Mouse (Mus musculus) left cerebral cortex, adult 2 months (tissue): ENCODE data around the gene Megf6. TPM values are rescaled to one million over a fixed set of nuclear protein-coding genes. Genes with fewer than 3 reads are reported as not detected.

Experiments used
- DNase-seq, 2 experiments: peaks; one replicate each; pipeline ENCODE4 v3.0.0; 2021 to 2022; ENCODE audit warnings: low spot score in 2 of 2, mixed read lengths in 1 of 2; ENCODE audit errors: extremely low spot score in 1 of 2
- H3K27ac ChIP-seq: fragments of 200-600 bp; 2 replicates; pipeline ENCODE4 v1.8.1; 2022
- H3K4me3 ChIP-seq: fragments of 200-600 bp; 2 replicates; pipeline ENCODE4 v1.8.1; 2022
- CTCF ChIP-seq: fragments of 200-600 bp; IDR thresholded peaks from 2 replicates; pipeline ENCODE4 v1.8.1; 2022; ENCODE audit warnings: antibody characterized with exemption, mild to moderate bottlenecking, moderate library complexity
- intact Hi-C: fragments of 180-260 bp; cut with DNase I; formaldehyde crosslinking; loops from one replicate; pipeline ENCODE4 v1.15.1; 2025
- total RNA-seq, 2 experiments: library from RNA; stranded (reverse); gene quantifications; 2 replicates each; pipeline ENCODE4 v1.2.3; 2021

The Megf6 gene
- total RNA-seq, 2 experiments from 2014 or later: 4.3 to 5.5 TPM

DNA sequence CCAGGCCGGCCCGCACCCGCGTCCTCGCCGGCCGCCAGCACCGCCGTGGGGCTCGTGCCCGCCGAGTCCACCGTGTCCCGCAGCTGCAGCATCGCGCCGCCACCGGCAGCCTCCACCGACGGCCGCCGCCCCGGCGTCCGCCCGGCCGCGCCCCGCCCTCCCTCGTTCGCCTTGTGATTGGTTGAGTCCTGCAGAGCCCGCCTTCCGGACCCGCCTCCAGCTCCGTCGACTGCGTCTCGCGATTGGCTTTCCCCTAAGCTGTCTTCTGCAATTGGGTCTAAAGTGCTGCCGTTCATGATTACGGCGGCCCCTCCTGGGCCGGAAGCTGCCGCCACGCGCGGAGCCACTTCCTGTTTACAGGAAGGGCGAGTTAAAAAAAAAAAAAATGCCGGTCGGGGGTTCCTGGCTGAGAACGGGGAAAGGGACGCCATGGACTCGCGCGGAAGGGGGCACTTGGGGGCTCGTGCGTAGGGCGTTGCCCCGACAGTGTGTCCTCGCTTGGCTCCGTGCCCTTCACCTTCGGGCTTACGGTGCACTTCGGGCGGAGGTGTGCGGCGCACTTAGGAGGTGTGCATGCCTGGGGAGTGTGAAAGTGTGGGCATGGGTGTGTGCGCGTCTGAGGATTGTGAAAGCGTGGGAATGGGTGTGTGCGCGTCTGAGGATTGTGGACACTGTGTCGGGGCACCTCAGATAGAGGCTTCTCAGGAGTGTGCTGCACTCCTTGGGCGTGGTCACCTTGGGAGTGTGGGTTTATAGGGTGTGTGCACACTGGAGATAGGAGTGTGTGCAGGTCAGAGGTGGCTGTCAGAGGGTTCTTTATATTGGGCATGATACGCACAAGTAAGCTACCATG is 9.8 kb upstream of the Megf6 start, which contains the start of gene Tprgl:
Tprgl (minus strand) TSS at position 129 of the 853 bp plus-strand sequence.
- DNase-seq: peak; percentile 97
- intact Hi-C loops: loop anchor here (2.0 to 10.0 kb wide), 3 partner anchors 96 to 667 kb away; no protein-coding TSS in a partner anchor
- Histone ChIP-seq H3K27ac (peak within 1 kb of the TSS; percentile 94), H3K4me3 (peak within 1 kb of the TSS; percentile 98)
- TF ChIP-seq CTCF: no peak

DNA sequence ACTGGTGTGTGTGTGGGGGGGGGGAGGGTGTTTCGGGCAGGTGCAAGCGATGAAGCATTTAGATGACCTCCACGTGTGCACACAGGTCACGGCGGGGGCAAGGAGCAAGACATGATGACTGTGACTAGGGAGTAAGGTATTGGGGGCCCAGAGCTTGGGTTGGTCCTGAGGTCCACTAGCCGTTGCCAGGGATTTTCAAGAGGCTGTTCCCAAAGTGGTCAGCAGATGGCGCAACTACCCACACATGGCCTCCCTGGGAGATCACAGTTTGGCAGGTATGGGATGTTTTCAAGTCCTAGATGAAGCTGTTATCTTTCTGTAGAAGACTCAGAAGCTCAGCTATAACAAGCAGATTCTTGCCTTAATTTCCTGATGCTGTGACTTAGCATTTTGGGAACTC is 7.2 kb upstream of the Megf6 start:
- intact Hi-C loops: loop anchor here (1.0 to 10.0 kb wide), 3 partner anchors 44 to 664 kb away; no protein-coding TSS in a partner anchor
- Histone ChIP-seq H3K4me3 (no peak overlapping the region), H3K27ac (no peak overlapping the region)
- TF ChIP-seq CTCF: peak; percentile 82
- peak; percentile 64 to 78 for DNase-seq

DNA sequence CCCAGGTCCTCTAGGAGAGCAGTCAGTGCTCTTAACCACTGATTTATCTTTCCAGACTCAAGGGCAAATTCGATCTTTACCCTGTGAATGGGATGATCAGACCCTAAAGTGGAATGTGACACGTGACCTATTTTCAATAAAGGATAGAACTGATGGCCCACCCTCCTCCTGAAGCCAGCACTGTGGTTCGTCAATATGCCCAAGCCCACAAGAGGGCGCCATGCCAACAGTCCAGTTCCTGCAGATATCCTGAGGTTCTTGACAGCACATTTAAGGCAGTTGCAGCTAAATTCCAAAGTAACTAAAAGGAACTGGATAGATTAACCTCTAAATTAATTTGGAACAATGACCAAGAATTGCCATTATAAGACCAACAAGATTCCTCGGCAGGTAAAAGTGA is 3.5 kb upstream of the Megf6 start:
- Histone ChIP-seq H3K27ac (no peak overlapping the region), H3K4me3 (no peak overlapping the region)
- DNase-seq: peak in 1 of 2 experiments; percentile 60
- TF ChIP-seq CTCF: peak; percentile 71
- intact Hi-C loops: loop anchor here (10.0 kb wide), 1 partner anchor 108 kb away; no protein-coding TSS in a partner anchor

DNA sequence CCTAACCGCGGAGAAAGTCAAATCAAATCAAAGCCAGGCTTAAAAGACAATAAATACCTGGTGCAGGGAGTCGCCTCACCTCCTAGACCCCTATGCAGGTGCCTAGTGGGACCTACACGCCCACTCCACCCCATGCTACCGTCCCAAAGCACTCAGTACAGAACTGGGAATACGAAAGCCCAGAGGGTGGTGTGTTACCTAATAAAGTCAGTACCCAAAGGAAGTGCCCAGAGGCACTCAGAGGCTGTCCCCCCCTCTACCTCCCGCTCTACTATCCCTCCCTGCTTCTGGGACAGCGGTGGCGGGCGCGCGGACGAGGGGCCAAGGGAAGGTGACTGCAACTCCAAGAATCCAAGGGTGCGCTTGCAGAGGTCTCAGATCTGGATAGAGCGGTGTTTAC is 509 bp upstream of the Megf6 start:
- intact Hi-C loops: no loop called here
- no peak for TF ChIP-seq CTCF
- DNase-seq: no peak
- Histone ChIP-seq H3K4me3 (peak overlapping the region; percentile 11; the same call in 1 of the 2 replicates), H3K27ac (no peak overlapping the region)

DNA sequence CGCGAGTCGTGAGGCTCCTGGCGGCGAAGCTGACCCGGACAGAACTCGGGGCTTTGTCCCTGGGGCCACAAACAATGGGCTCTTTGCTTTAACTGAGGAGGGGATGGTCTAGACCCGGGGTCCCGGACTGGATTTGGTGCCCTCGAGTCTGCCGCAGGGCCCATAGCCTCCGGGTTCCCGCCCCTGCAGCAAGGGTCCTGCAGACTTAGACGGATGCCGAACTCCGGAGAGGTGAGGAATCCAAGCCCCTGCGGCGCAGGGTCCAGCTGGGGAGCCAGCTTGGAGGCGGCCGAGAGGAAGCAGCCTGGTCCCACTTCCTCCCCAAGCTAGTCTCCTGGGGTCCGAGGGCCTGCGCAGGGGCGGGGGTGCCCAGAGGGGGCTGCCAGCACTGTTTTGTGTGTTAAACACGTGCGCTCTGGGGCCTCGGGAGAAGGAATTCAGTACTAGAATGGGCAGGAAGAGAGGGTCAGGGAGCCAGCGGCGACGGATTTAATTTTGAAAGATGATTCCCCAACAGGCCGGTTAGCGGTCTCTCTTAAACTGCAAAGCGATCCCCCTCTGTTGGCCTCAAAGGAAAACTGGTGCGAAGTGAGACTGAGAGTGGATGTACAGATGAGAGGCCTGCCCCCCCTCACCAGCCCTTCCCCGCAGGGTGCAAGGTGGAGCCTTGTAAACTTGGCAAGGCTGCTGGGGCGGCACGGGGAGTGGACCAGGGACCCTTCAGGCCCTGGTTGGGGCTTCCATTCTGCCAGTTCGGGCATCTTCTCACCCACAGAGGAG is 811 bp downstream of the Megf6 start:
- intact Hi-C loops: no loop called here
- TF ChIP-seq CTCF: no peak

DNA sequence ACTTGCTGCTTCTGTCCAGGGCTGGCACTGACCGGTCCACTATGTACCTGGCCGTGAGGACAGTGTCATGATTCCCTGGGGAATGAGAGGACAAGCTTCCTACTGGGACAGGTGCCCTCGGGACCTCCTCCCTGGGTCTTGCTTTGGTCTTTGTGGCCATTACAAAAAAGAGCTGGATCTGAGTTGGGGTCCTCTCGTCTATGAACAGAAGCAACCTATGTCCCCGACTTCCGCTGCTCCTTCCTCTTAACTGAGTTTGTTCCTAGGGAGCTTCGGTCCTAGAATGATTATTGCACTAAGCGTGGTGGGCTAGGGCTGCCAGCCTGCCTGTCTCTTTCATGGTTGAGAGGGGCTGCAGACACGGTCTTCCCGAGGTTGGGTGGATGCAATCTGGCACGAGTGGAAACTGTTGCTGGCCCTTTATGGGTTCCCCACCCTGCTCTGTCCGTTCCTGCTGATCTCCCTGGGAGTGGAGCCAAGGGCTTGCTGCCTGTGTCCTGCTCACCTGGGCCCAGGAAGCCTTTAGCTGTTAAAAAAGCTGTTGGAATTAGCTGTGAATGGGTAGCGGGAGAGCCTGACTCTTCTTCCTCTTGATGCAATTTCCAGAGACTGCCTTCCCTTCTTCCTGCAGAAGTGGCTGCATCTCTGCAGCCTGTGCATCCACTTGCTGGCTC is 1.5 kb downstream of the Megf6 start:
- Histone ChIP-seq H3K4me3 (no peak overlapping the region), H3K27ac (no peak overlapping the region)
- intact Hi-C loops: no loop called here
- TF ChIP-seq CTCF: no peak
- no peak for DNase-seq

More for the DNA sequence above, 811 bp downstream of the Megf6 start:
- Histone ChIP-seq H3K4me3 (peak overlapping the region; percentile 47), H3K27ac (no peak overlapping the region; the same call in 1 of the 2 replicates)
- DNase-seq: no peak

DNA sequence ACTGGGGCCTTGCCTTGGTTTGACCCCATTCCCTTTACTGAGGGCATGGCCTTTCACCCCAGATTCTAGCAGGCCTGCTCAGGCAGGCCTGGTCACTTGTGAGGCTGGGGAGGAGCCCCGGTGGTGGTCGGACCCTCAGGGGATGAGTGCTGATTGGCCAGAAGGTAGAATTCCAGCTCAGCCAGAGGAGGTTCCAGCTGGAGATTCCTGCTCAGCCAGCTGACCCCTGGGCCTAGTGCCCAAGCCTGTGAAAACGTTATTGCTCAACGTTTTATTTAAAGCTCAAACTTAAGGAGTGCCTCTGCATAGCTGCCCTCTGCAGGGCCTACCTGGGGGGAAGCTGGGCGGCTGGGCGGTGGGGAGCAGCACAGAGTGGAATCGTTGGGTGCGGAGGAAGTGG is 6.7 kb downstream of the Megf6 start:
- Histone ChIP-seq H3K27ac (no peak overlapping the region), H3K4me3 (no peak overlapping the region)
- no peak for TF ChIP-seq CTCF
- intact Hi-C loops: no loop called here
- DNase-seq: no peak

DNA sequence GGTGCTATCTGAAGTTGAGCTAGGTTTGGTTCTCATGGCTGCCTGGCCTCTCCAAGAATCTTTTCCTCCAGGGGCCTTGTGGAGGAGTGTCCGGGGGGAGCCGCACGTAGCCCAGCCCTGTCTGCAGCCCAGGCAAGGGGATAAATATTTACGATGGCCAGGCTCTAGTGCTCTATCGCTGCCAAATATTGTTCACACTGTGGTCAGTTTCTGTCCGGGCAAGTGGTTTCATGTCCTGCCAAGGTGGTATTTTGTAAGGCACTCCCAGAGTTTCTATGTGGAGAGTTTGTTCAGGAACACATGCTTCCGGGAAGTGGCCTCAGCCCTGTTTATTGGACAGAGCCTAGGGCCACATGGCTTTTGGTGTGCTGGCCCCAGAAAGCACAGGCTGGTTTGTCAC is 10.5 kb downstream of the Megf6 start:
- Histone ChIP-seq H3K4me3 (no peak overlapping the region), H3K27ac (peak overlapping the region; percentile 15; the same call in 1 of the 2 replicates)
- DNase-seq: no peak
- no peak for TF ChIP-seq CTCF
- intact Hi-C loops: no loop called here

DNA sequence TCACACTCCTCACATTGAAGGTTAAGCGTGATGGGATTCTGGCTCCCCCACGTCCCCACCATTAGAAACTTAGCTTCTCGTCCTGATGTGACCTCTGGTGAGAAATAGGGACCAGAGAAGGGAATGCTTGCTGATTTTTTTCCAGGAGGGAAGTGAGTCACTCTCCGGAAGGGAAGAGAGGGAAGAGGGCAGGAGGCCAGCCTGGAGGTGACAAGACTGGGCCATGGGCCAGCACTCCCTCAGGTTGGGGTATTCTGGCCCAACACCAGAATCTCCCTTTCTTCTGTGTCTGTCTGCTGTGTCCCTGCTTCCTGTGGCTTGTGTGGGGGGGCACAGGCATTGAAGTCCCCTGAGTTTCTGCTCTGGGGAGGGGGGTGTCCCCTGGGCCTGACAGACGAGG is 13.0 kb downstream of the Megf6 start:
- intact Hi-C loops: no loop called here
- no peak overlapping the region for H3K27ac ChIP-seq
- H3K4me3 ChIP-seq: no peak overlapping the region
- TF ChIP-seq CTCF: no peak
- DNase-seq: no peak

DNA sequence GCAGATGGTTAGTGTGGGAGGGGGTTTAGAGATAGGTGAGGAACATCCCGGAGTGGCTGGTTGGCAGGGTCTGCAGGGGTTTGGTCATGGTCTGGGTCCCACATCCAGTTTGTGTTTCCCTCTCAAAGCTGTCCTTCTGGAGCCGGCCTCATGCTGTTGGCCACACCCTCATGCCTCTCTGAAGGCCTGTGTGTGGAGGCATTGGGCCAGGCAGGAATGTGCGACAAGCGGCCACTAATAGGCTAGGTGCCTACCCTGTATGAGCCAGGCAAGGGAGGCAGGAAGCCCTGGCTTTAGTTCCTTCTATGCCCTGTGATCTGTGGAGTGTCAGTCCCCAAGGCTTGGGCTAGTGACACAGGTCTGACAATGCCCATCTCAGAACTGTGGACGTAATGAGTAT is 14.5 kb downstream of the Megf6 start:
- no peak for TF ChIP-seq CTCF
- Histone ChIP-seq H3K27ac (no peak overlapping the region), H3K4me3 (no peak overlapping the region)
- intact Hi-C loops: no loop called here
- no peak for DNase-seq

DNA sequence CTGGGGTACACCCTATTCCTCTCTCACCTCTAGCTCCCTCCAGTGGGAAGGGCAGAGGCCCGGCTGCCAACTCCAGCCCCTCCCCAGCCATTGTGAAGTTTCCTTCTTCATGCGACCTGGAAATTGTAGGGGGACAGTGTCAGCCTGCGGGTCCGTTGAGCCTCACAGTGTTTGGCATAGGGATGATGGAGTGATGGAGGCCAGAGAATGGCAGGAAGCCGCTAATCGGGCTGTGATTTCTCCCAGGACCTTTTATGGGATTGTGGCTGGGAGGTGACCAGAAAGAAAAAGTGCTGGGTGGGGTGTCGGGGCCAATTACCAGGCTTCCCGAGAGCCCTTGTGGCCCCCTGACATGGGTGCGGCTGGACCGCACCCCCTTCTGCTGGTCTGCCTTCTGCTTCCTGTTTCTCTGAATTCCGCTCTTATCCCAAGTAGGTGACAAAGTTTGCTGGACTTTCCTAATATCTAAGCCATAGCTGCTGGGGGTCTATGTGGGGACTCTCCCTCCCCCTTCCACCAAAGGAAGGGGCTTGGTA is 15.5 kb downstream of the Megf6 start:
- intact Hi-C loops: no loop called here

More for the DNA sequence above, 15.5 kb downstream of the Megf6 start:
- Histone ChIP-seq H3K27ac (no peak overlapping the region), H3K4me3 (no peak overlapping the region)
- DNase-seq: no peak
- TF ChIP-seq CTCF: no peak
